Mouse (Mus musculus): Measurements from ENCODE around the gene Dkk1.
A peak's percentile ranks its signal among the peaks of the same experiment; 100 is the strongest.
"Not testable (repeated sequence)": the region's sequence is repeated elsewhere in the genome, so short reads cannot be mapped to it uniquely, and the experiment has no call there.

Gene Dkk1

DNA sequence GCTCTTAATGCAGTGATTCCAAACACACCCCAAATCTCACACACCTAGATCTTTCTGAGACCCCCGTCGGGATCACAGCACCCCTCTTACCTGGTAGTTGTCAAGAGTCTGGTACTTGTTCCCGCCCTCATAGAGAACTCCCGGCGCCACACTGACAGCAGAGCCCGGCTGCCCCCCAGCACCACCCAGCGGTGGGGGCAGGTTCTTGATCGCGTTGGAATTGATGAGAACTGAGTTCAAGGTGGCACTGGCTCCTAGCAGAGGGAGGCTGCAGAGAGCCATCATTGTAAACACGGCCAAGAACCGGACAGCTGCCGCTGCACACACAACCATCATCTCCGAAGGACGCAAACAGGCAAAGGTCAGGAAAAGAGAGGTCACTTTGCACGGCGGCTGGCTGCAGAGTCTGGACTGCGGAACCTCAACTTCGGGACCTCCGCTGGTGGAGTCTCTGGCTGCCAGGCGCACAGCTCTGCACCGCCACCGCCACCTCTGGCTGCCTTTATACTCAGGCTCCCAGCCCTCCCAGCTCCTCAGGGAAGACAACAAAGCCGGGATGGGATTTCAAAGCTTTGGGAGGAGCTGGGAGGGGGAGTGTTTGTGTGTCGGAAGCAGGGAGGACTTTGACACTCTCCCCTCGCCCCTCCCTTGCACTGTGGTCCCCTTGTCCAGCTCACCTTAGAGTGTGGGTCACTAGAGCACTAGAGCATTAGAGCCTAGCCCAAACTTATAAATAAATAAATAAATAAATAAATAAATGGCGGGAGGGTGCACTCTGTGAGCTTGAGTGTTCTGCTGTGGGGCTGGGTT, at the start of gene Dkk1:
TSS of gene Dkk1 (minus strand) at position 622 of the 810 bp plus-strand sequence.
- peak; percentile 67 for DNase-seq

DNA sequence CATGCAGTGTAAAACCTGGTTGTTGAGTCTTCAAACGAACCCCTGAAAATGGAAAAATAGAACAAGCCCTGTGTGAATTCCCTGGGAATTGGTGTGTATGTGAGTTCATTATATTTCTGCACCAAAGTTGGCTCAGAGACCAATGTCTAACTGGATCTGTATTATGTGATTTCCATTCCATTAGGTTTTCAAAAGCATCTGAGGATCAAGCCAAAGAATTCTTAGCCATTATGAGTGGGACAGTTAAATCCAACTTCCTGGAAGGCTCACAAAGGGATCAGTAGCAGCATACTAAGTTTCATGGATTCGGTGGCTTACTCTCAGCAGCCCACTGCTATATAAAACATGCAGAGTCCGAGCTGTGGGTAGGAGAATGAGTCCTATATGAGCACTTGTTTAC, 36.9 kb upstream of the Dkk1 start:
- DNase-seq = no peak

DNA sequence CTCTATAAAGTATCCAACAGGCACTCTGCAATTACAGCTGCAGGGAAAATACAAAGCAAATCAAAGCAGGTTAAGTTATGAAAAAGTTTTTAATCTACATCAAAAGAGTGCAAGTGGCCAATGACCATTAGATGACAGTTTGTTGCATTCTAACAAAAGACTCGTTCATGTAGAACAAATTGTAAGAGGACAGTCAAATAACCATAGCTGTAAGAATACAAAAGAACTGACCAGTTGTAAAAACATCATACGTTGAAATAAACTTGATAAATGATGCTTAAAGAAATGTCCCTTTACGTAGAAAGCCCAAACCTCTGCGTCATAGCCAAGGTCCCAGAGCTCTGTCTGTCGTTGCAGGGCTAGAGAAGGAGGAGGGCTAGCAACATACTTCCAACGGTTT, 15.1 kb upstream of the Dkk1 start:
- DNase-seq = no peak

DNA sequence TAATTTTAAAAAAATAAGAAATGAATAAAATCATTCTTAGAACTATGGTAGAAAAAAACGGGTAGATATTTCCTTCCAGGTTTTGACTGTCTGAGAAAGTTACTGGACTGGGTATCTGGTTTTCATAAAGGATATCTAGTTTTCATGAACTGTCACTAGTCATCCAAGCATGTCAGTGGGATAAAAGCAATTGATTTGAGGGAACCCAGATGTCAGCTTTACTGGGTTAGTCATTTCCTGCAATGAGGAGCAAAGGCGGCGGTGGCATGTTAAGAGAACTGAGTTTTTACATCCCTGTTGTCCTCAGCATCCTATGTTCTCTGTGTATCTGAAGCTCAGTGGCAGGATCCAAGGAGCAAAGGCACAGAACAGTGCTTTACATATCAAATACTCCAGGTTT, 14.4 kb upstream of the Dkk1 start:
- DNase-seq = no peak

DNA sequence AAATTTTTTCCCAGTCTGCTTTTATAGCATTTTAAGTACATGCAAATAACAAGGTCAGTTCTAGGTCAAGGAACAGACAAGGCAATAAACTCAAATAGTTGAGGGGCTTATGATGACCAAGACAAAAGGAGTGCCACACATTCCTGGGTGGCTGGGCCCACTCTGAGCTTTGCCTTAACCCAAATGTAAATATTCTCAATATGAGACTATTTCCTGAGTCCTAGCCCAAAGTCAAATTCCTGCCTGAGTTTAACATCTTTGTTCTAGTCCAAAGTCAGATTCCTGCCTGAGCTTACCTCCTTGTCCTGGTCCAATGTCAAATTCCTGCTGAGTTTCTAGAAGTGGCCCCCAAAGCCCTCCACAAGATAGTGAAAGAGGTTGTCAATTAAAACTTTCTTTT, 8.6 kb upstream of the Dkk1 start:
- DNase-seq = no peak

DNA sequence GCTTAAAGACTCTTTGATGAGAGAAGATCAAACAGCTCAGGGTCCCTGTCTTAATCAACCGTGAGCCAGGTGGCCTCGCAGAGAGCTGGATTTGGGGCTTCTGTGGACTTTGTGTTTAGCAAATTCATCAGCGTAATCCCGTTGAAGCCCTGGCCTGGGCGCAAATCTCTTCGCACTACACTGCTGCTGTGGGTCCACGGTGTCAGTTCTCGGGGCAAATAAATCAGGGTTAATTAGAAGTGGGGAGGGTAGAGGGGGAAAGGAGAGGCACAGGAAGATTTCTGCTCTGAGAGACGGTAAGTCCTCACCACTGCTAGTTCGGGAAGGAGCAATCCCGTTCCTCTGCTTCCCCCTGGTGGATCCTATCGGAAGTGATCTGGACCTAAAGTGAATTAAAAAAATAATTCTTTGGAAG, 5.0 kb upstream of the Dkk1 start:
- DNase-seq = peak; percentile 88

DNA sequence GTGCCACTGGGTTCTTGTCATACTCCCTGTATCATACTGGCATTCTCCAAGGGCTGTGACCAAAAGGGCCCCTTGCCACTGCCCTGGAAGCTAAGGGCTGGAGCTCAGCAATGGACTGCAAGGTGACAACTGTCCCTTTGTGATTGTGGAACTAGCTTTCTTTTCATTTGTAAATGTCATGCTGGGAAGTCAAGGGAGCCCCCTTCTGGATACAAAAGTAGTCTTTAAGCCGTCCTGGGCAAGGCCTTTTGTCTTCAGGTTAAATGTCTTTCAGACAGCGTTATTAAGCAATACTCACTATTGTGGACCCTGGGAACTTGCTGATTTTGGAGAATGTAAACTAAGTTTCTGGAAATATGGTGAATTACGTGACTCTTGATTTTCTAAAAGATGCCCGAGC, 4.3 kb upstream of the Dkk1 start:
- DNase-seq = peak; percentile 9

DNA sequence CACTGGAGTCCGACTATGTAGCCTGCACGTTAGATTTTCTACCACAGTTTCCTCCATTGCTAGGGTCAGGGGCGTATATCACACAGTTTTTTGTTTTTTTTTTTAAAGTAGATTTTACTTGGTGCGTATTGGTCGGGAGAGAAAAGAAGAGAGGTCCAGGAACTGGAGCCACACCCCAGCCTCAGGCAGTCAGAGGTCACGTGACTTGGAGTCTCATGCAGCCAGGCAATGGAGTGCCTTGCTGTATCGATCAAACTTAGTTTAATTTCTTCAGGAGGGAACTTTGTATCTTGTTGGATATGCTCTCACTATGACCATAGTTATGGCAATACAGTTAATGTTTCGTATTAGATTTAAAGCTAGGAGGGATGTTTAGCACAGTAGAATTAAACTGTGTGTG, 2.8 kb upstream of the Dkk1 start:
- no peak for DNase-seq

DNA sequence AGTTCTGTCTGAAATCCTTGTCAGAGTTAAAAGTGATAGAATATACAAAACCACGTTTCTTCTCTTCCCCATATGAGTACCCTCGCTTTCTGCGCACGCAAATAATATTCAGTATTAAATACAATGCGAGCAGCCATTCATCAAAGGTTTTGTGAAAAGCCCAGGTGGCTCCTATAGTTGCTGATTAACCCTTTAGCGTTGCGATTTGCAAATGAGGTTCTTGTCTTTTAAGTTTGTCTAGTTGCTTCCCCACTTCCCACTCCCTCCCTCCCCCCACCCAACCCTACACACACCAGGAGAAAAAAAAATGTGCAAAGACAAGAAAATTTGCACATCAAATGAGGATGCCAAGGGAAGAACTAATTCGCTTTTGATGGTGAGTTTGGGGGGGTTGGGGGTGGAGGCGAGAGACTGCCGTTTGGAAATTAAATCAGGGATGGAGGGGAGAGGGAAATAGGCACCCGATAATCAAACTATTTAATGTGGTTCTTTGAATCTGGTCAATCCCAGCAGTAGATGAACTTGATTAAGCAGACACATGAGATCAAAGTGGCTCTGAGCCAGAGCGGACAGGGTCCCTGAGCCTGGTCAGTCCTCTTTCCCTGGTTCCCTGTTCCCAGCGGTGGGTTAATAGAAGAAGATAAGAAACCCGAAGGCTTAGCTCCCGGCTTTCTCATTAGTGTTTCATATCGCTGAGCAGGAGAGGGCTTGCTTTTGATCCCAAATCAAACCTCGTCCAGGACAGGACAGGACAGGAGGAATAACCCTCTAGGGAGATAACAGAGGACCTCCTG, 586 bp upstream of the Dkk1 start:
- DNase-seq = no peak

DNA sequence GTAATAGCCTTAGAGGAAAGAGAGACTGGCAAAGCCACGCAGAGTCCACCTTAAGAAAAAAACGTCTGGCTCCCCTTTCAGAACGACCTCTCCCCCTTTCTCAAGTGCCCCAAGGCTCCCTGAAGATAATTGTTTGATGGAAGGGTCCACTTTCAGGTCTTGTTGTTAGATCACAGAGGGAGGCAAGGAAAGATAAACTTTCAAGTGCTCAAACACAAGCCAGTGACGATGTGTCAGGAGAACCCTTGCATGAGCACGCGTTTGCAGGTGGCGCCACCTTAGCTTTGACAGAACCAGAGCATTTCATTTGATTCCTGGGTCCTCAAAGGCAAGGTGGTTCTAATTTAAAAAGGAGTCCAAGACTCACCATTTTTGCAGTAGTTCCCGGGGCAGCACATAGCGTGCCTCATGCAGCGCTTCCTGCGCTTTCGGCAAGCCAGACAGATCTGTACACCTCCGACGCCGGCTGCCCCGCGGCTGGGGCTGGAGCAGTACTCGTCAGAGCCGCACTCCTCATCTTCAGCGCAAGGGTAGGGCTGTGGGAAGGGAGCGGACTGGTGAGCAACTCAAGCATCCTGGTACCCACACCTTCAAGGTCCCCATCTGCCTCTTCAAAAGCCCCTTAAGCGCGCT, 938 bp downstream of the Dkk1 start:
- DNase-seq = peak; percentile 26

DNA sequence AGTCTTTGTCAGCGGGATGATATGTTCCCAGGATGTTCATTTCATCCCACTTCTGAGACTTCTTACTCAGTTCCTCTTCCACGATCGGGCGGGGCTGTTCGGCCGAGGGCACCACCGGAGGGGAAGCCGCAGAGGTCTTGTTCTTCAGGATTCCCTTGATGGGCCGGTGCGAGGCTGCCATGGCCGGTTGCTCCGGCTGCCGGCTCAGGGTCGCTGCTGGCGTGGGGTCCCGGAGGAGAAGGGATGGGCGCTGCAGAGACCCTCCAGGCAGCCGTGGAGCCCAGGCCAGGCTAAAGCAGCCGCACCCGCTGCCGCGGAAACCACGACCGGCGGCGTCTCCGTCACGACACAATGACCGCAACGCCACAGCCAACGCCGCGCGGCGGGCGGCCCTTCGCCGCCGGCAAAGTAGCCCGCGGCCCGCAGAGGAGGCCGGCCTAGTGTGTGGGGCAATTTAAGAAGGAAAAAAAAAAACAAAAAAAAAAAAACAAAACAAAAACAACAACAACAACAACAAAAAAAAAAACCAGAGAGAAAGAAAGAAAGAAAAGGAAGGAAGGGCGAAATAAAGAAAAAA, 10.0 kb downstream of the Dkk1 start:
- DNase-seq = not testable (repeated sequence)

DNA sequence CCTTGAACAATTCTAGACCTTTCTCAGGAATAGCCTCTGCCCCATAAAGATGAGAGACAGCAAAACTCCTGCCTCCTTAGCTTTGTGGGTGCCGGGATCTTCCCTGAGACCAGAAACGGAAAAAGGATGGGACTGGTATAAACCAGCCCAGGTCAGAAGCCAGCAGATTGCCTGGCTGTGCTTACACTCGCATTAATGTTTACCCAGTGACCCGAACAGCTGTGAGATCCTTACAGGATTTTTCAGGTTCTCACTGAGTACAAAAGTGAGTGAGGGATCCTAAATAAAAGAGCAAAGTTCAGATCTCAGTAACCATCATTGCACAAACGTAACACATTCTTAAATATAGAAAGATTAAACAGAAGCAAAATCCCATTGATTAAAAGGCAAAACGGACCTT, 32.7 kb downstream of the Dkk1 start:
- peak; percentile 59 for DNase-seq

DNA sequence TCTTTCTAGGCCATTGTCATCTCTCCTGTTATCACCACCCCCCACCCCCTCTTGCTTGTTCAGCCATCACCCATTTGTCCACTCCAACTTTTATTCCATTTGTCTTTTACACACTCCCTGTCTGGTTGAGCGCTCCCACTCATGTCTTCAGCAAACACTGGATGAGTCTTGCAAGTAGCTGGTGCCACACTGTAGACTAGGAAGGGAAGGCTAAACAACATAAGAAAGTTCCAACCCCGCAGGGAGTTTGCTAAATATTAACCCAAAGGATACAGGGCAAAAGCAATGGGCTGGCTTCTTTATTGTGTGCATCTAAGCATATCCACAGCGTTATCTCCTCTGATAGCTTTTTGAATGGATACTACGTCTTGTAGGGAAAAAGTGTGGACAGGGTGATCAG, 39.0 kb downstream of the Dkk1 start:
- peak; percentile 8 for DNase-seq

DNA sequence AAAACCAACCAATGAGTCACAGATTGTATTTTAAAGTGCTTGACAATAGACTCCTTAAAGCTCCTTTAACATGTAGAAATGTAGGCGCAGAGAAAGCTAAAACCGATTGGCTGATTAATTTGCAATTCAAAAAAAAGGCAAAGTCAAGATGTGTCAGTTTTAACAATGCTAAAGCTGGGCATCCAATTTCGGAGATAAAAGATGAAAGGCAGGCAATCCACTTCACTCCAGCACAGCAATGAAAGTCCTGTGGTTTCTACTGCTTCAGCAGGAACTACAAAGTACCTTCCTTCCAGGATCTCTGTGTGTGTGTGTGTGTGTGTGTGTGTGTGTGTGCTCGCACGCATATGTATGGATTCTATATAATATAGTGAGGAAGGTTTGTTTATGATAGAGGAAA, 44.0 kb downstream of the Dkk1 start:
- no peak for DNase-seq

Measured in kidney, postnatal 10 days (tissue).